Mouse (Mus musculus) megakaryocyte-erythroid progenitor cell, adult 5-6 weeks (primary cell): ENCODE data around the gene Keg1. TPM values are rescaled to one million over a fixed set of nuclear protein-coding genes. Genes with fewer than 3 reads are reported as not detected.
"Not testable (repeated sequence)": the region's sequence is repeated elsewhere in the genome, so short reads cannot be mapped to it uniquely, and the experiment has no call there.

ENCODE experiments used
- ATAC-seq: replicated peaks from 2 replicates; pipeline ENCODE4 v1.8.0; 2016; ENCODE audit warnings: mild to moderate bottlenecking, inconsistent platforms; ENCODE audit not compliant: severe bottlenecking, poor library complexity, low FRiP score, low TSS enrichment
- total RNA-seq, 2 experiments: library from RNA; stranded (forward) in 1 of 2; stranded (reverse) in 1 of 2; fragments of 200-1000, 215-1000 nt in 1 of 2; fragments of >200 nt in 1 of 2; fragmentation: Nextera tagmentation in 1 of 2; gene quantifications; 2 replicates each; pipeline ENCODE4 v1.2.3; 2014 to 2017

Gene Keg1
- total RNA-seq (2014; fragmentation: Nextera tagmentation) (not detected in 2 replicates), total RNA-seq (2017) (not detected in 2 replicates)

DNA sequence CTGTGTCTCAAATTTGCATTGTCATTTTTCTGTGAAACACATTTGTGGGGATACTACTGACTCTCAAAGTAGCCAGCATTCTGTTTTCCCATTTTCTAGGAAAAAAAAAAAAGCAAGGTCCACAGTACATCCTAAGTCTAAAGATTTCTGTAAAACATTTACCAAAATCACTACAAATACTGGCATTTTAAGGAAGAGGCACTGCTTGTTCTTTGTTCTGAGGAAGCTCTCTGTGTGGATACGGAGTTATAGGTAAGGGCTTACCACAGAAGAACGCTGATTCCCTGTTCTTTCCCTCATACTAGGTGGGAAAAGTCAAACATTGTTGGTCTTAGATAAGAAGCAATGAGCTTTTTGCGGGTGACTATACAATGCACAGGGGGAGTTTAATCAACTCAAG lies at the start of gene Keg1:
Gene Keg1, plus strand, starts transcription at position 197 of the 400 bp plus-strand sequence.
- ATAC-seq = no peak

DNA sequence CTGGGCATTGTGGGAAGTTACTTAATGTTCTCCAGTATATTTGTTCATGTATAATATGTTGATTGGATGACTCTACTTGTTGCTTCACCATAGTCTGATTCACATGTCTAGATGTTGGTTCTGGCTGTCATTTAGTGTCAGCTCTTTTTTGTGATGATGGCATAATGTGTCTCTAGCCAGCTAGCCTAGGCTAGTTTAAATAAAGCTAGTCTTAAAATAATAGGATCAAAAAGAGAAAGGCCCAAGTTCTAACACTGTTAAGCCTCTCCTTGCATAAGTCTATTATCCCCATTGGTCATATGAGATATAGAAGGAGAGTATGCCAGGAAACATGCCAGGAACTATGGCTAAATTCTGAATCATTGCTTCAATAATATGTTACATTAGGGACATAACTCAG lies 46.1 kb upstream of the Keg1 start:
- ATAC-seq = no peak

DNA sequence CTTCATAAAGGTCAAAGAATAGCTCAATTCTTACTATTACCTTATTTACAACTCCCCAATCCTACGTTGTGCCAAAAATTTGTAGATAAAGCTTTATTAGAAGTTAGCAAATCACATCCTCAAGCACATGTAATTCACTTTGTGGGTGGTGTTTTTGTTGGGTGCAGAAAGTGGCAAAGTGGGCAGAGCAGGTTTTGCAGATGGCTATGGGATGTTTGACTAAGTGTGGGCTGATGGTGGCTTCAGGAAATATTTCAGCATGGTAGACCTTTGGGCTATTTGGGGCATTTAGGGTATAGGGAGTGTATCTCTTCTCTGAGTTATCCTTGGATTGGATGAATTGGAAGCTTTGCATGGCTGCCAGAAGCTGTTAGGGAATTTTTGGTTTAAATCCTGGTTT lies 29.4 kb upstream of the Keg1 start:
- no peak for ATAC-seq

DNA sequence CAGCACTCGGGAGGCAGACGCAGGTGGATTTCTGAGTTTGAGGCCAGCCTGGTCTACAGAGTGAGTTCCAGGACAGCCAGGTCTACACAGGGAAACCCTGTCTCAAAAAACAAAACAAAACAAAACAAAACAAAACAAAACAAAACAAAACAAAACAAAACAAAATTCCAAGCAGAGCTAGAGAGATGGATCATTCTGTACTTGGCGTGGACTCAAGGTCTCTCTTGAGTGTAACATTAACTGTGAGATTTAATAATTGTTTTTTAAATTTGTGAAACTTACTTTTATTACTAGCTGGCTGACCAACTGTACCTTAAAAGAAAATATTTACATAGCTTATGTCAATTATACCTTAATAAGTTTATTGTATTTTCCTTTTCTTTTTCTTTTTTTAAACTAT lies 27.0 kb upstream of the Keg1 start:
- not testable (repeated sequence) for ATAC-seq

DNA sequence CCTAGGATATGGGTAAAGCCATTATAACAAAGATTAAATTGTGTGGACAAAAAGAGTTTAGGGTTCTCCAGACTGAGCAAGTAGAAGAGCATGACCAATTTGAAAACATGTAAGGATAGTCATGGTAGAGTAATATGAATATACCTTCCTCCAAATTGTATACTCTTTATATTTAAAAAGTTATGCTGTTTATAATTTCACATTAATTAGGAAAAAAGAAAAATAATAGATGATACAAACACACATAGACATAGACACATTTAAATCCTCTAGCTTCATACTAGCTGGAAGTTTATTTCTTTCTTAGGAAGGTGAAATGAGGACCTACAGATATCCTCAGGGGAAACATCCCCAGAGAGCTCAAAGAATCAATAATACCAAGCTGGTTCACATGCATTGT lies 25.4 kb upstream of the Keg1 start, which contains the start of gene Olfr1442:
Gene Olfr1442, plus strand, starts transcription at position 301 of the 400 bp plus-strand sequence.
- no peak for ATAC-seq

DNA sequence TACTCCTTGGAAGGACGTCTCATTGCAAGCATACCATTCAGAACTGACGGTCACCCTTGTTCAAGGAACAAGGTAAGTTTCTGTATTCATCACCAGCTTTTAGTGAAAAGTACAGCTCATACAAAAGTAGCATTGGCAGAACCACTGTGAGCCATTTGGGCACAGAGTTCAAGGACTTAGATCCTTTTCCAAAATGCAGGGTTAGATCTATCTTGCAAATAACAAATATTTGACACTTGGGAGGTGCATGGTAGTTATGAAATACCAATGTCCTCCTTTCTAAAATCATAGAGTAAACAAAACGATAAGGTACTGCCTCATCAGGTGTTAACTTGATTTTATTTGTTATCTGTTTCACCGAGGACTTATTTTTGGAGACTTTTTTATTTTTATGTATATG lies 24.5 kb upstream of the Keg1 start:
- ATAC-seq = no peak

DNA sequence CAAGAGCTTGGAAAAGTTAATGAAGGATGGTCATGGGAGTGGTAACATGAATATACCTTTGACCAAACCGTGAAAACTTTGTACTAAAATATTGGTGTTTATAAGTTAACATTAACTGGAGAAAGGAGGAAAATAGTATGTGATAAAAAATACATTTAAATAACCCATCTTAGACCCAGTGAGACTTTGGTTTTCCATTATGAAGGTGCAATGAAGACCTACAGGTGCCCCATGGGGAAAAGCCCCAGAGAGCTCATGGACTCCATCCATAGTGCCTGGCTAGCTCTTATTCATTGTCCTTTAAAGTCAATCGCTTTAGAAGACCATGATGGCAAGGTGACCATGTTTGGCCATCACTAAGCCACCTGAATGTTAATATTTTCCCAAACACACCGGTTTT lies 17.8 kb upstream of the Keg1 start, which contains the start of gene Olfr1443:
Gene Olfr1443, plus strand, starts transcription at position 301 of the 400 bp plus-strand sequence.
- ATAC-seq = no peak

DNA sequence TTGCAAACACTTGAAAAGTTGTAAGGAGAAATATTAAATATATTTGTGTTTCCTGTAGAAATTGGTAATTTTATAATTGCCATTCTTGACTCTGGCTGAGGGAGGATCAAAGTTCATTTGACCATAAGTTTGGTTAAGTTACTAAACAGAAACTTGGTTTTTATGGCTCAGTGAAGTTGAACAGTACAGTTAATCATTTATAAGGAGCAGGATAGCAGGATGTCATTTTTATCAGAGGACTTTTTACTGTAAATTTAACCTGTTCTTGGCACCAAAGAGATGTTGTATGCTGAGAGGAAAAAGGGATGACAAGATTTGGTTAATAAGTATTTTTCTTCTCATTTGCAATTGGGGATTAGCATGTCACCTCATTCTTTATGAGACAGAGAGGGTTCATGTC lies 10.9 kb upstream of the Keg1 start:
- ATAC-seq = no peak

DNA sequence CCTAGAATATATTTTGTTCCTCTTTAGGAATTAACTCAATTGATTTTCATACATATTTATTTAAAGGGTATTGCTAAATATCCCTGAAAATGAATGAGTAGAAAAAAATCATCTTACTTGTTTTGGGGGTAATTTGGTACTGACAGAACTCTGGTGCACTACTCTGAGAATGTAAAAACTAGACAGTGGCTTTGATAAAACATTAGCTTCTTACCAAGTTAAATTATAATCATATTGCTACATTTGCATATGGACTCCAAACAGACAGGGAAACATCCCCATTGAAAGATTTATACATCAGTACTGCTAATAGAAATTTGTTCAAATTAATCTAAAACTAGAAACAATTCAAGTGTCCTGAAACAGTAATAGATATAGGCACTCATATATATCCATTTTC lies 10.4 kb upstream of the Keg1 start:
- ATAC-seq = no peak

DNA sequence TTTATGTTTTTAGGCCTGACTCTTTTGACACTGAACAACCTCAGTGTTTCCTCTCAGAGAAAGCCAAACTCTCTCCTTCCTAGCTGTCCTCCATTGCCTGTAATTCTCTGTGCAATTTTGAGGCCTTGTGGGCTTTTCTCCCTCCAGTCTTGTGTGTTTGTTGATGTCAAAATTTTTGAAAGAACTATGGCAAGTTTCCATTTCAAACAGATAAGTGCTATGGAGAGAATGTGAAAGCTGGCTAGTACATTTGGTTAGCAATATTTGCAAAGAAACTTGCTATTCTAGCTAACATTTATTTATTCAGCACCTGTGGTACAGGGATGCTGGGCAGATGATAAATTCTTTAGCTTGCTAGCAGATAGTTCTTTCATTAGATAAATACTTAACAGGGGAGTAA lies 635 bp downstream of the Keg1 start:
- no peak for ATAC-seq

DNA sequence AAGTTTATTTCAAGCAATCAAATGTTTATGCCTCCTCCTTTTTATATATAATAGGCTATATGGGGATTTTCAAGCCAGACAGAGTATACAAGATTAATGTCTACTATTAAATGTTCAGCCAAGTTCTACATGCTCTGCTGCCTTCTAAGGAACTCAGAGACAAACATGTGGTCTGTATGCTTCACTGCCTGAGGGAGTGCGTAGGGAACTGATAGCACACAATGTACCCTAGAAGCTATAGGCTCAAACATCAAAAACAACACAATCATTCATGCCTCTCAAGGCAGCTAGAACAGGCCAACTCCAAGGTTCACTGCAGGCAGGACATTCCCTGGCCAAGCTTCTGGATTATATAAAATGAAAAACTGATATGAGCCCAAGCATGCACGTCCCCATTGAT lies 12.9 kb downstream of the Keg1 start:
- no peak for ATAC-seq

DNA sequence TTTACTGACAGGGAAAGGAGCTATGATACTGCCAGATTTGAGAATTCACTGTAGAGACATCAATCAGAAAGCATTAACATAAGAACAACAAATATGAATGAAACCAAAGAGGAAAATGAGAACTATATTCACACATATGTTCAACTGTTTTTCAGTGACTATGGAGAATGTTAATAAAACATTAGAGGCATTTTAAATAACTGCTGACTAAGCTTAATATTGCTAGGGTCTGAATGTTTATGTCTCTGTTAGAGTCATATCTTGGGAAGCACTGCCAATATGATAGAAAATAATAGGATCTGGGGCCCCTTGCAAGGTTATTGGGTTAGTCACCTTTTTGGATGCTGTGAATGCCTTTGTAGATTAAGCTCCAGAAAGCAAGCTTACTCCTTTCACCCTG lies 13.4 kb downstream of the Keg1 start:
- ATAC-seq = no peak

DNA sequence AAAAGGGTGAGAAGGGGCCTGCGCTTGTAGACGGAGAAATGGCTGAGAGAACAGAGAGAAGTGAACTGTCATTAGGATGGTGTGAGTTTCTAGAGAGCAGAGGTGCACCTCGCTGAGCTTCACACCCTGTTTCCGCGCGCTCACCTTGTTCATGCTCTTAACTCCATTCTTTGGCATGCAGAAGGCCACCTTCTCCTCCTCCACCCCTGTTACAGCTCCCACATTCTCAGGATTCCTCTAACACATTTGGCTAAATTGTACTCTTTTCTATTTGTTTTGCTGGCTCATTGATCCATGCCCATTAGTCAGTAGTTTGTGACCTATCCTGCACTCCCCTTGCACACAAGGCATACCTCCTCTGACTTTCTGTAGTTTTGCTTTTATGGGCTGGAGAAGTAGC lies 23.6 kb downstream of the Keg1 start:
- no peak for ATAC-seq

DNA sequence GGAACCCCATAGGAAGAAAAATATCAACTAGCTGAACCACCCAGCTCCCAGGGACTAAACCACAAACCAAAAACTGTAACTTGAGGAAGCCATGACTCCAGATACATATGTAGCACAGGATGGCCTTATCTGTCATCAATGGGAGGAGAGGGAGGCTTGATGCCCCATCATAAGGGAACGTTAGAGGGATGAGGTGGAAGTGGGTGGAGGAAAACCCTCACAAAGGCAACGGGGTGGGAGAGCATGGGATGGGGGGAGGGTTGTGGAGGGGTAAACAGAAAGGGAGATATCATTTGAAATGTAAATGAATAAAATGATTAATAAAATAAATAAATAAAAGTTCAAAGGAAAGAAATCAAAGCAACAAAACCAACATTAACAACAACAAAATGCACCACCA lies 24.9 kb downstream of the Keg1 start:
- no peak for ATAC-seq

DNA sequence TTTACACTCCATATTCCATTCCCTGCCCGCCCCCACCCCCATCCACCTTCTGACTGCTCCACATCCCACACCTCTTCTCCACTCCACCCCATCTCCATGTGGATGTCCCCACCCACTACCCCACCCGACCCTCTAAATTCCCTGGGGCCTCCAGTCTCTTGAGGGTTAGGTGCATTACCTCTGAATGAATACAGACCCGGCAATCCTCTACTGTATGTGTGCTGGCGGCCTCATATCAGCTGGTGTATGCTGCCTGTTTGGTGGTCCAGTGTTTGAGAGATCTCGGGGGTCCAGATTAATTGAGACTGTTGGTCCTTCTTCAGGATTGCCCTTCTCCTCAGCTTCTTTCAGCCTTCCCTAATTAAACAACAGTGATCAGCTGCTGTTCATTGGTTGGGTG lies 25.3 kb downstream of the Keg1 start:
- not testable (repeated sequence) for ATAC-seq

DNA sequence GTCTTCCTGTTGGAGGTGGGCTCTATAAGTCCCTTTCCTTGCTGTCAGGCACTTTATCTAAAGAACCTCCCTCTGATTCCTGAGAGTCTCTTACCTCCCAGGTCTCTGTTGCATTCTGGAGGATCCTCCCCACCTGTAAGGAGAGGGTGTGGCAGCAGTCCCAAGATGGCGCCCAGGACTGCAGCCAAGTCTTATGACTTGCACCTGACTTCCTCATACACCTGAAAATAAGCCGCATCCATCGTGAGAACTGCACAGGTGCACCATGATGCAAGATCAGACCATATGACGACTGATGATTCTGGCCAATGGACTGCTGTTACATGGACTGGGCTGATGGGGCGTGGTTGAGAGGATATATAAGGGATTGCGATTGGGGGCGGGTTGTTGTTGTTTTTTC lies 26.0 kb downstream of the Keg1 start:
- not testable (repeated sequence) for ATAC-seq

DNA sequence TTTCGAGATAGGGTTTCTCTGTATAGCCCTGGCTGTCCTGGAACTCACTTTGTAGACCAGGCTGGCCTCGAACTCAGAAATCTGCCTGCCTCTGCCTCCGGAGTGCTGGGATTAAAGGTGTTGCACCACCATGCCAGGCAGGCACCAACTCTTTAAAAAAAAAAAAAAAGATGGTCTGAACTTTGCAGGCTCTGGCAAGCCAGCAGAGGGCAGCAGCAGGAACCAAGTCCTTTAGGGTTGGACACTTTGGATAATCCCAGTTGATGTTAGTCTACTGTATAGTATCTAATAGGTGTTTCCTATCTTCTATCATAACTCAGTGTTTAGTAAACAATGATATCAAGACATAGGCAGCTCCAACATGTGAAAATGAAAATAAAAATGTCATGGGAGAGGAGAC lies 26.7 kb downstream of the Keg1 start:
- ATAC-seq = no peak

DNA sequence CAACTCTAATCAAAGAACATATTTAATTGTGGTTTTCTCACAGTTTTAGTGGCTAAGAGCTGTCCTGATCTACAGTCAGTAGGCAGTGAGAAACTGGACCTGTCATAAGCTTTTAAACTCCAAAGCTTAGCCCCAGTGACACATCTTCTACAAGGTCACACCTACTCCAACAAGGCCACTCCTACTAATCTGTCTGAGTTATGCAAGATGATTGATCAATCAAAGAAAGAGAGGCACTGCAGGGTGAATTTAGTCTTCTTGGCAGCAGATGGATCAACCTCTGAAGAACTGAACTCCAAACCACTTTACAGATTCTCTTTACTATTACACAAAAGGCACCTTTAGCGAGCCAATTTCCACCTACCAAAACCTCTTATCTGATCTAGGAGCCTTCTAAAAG lies 30.3 kb downstream of the Keg1 start:
- no peak for ATAC-seq

DNA sequence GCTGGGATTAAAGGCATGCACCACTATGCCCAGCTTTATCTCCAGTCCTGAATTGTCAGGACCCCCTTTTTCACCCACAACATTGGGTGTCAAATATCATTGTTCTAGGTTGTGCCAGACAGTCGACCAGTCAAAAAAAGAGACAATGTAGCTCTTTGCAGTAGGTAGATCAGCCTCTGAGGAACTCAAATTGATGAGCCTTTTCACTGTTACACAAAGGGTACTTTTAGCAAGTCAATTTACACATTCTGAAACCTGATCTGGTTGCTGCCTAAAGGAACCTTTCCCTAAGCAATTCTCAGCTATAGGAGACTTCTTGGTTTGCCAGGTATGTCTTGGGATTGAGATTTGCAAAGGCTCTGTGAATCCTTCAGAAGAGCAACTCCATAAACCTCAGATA lies 35.5 kb downstream of the Keg1 start:
- ATAC-seq = no peak

DNA sequence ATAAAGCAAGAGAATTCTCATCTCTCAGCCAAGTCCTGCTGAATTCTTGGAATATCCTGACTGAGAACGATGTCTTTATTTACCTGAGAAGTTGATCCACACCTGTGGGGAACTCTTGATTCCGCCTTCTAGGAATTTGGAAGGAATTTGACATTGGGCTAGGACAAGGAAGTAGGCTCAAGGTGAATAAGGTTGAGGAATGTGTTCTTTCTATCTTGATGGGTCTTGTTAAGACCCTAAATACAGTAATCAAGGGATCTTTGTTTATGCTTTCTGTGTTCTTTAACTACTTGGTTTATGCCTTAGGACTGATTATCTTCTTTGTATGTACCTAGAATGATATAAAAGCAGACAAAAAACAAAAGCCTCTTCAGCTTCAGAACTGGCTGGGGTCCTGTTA lies 36.4 kb downstream of the Keg1 start:
- no peak for ATAC-seq

DNA sequence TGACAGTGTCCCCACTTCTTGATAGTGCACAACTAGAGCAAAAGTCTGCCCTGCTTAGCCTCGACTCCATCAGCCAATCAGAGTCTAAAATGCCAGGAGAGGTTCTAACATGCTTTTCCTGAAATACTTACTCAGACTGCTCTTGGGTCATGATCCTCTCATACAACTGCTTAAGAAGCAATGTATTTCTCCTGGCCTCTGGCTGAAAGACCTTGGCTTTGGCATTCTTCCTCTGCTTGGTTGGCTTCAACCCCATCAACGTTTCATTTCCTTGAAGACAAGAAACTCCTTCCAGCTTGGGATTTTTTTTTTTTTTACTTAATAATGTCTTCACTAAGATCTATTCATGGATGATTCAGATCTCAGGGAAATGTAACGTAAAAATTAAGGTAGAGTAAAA lies 60.7 kb downstream of the Keg1 start:
- ATAC-seq = no peak

DNA sequence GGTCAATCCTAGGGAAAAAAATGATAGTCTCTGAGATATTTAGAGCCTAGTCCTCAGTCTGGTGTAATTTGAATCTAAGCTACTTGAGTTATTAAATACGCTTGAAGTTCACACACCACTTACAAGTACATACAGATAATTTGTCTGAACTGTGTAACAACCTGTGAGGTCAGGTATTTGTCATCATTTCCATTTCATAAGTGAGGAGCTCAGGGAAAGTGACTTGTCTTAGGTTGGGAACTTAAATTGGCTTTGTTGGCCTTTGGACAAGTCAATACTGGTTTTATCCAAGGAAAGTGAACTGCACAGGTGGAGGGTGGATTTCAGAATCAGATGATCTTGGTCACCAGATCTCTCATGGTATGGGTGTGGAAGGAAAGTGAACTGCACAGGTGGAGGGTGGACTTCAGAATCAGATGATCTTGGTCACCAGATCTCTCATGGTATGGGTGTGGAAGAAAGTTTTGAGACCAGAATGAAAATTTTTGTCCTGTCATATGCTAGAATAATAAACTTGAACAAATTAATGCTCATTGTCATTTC lies 63.4 kb downstream of the Keg1 start:
- ATAC-seq = no peak
